ENCODE assay signal across 8 mouse cellular contexts in the genomic region with DNA sequence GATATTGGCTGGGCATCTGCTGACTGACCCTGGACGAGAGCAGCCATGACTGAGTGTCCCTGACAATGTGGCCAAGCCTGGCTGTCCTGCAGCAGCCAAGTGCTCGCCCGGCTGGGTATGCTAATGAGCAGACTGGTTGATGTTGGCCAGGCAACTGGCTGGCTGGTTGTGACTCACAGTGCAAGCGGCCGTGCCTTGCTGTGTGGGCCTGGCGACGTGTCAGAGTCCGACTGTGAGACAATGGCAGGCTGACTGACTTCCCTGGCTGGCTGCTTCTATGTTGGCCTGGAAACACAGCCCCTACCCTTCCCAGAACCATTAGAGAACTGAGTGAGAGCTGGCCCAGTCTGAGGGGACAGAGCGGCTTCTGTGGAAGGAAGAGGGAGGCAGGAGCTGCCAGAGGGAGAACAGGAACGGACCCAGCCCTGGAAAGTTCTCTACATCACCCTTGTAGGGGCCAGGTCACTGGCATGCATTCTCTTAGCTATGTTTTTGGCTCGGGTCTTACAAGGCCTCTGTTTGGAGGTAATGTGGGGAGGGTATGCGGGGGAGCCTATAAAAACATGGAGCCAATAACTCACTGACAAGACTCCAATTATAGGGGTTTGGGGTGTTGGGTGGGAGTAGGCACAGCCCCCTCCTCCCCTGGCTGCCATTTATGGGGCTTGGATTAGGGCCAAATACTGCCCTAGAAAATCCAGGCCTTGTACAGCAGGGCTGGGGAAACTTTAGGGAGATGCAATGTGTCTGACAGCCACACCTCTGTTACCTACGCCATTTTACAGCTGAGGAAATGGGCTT.
DNase-seq lines count a peak whose midpoint lies in the region; ATAC-seq lines count a peak whose summit lies in the region.

No protein-coding gene starts in this region.

- 32% methylated on average over 13 of the region's 13 CpGs for WGBS in hindbrain, embryonic 12.5 days

- H3K27ac ChIP-seq in hindbrain, embryonic 12.5 days, result peak overlapping the region; percentile 64; the same call in 1 of the 2 replicates

- no peaks in the 10 kb centered on the region for H3K9me3 ChIP-seq in hindbrain, embryonic 12.5 days (replicated peaks)

- peaks cover 45% of the 10 kb centered on the region for H3K4me1 ChIP-seq in hindbrain, embryonic 12.5 days

- H3K27me3 ChIP-seq in hindbrain, embryonic 12.5 days, result peaks cover 33% of the 10 kb centered on the region

- ATAC-seq in hindbrain, embryonic 12.5 days (ENCODE audit: low FRiP score), result peak; percentile 88

- peak; percentile 90 for DNase-seq in NIH3T3 (ENCODE audit: low read depth)
- peak; percentile 97 for DNase-seq in cerebellum, postnatal 14 days
- DNase-seq in frontal cortex, postnatal 25 days (ENCODE audit: low spot score in 2 of 2), result peak; percentile 28 to 50
- peak; percentile 91 for DNase-seq in layer of hippocampus, adult 9-11 months
- peak; percentile 68 to 88 for DNase-seq in lung, postnatal 4 days
- DNase-seq in right cerebral cortex, postnatal 4 days, result peak; percentile 72
- DNase-seq in testis, postnatal 10 days (ENCODE audit: low spot score), result no peak

- no peak overlapping the region for H3K4me3 ChIP-seq in hindbrain, embryonic 12.5 days

- no peaks in the 10 kb centered on the region for H3K36me3 ChIP-seq in hindbrain, embryonic 12.5 days

- H3K9ac ChIP-seq in hindbrain, embryonic 12.5 days, result no peak overlapping the region

- no peak overlapping the region; the same call in 1 of the 2 replicates for H3K4me2 ChIP-seq in hindbrain, embryonic 12.5 days (replicated peaks)
